Mouse (Mus musculus) megakaryocyte, embryonic 14.5 days (primary cell): ENCODE results near the gene Cfap74. TPM values are rescaled to one million over a fixed set of nuclear protein-coding genes. Genes with fewer than 3 reads are reported as not detected.
"Not testable (repeated sequence)": the region's sequence is repeated elsewhere in the genome, so short reads cannot be mapped to it uniquely, and the experiment has no call there.

Experiments
- H3K27me3 ChIP-seq: replicated peaks from 2 replicates; pipeline ENCODE3; 2012; ENCODE audit warnings: inconsistent platforms
- H3K36me3 ChIP-seq: replicated peaks from 2 replicates; pipeline ENCODE3; 2012; ENCODE audit warnings: low read length, inconsistent platforms, mixed read lengths
- H3K4me1 ChIP-seq: 2 replicates; pipeline ENCODE4 v1.6.1; 2012; ENCODE audit warnings: inconsistent platforms
- H3K4me3 ChIP-seq: replicated peaks from 2 replicates; pipeline ENCODE3; 2012; ENCODE audit warnings: moderate library complexity, mild to moderate bottlenecking, inconsistent platforms
- H3K9me3 ChIP-seq: 2 replicates; pipeline ENCODE4 v1.6.1; 2012; ENCODE audit warnings: inconsistent platforms
- FLI1 ChIP-seq: IDR thresholded peaks from 2 replicates; pipeline ENCODE4 v1.6.1; 2012; ENCODE audit warnings: low read length, inconsistent platforms, mixed read lengths
- GATA1 ChIP-seq: IDR thresholded peaks from 3 replicates; pipeline ENCODE4 v1.6.1; 2012; ENCODE audit warnings: mixed read lengths, low read length, inconsistent platforms, borderline replicate concordance
- polyA plus RNA-seq: library from polyadenylated mRNA; stranded (reverse); fragments of >175 nt; gene quantifications from 2 replicates; pipeline ENCODE4 v1.2.3, GENCODE M21; 2012; ENCODE audit warnings: low replicate concordance; ENCODE audit not compliant: insufficient read depth

Gene Cfap74
- polyA plus RNA-seq, 1 experiment = not detected

DNA sequence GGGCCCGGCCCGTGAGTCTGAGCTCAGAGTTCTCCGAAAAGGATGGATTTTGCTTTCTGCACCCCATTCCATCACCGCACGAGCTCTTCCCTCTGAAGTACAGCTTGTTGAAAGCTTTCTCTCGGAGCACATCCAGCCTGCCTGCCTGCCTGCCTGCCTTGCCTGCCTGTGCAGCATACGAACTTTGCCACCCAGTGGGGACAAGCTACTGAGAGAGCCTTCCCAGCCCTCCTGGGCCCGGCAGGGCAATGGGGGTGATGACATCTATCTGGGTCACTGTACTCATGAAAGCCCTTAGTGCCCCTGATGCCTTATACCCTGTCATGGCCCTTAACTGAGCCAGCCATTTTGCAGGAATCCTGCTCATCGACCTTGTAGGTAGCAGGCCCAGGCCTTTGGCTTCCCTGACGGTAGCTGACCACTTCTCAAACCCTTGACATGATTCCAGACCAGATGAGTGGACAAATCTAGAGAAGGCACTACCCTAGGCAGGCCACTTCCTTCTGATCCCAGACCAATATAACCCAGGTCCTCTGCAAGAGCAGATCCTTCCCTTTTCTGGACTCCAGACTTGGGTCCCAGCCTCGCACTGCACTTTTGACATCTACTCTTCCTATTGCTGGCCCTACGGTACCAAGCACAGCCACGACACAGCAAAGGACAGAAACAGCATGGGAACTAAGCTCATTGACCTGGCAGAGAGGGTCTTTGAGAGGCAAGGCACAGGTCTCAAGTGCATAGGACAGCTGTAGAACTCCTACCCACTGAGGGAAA lies 58.4 kb downstream of the Cfap74 start:
- TF ChIP-seq GATA1 (no peak), FLI1 (no peak)
- H3K4me1 ChIP-seq = peaks cover 23% of the 10 kb centered on the region
- no peaks in the 10 kb centered on the region for H3K36me3 ChIP-seq
- H3K27me3 ChIP-seq = peaks cover 99% of the 10 kb centered on the region
- H3K4me3 ChIP-seq = no peak overlapping the region
- H3K9me3 ChIP-seq = no peaks in the 10 kb centered on the region

DNA sequence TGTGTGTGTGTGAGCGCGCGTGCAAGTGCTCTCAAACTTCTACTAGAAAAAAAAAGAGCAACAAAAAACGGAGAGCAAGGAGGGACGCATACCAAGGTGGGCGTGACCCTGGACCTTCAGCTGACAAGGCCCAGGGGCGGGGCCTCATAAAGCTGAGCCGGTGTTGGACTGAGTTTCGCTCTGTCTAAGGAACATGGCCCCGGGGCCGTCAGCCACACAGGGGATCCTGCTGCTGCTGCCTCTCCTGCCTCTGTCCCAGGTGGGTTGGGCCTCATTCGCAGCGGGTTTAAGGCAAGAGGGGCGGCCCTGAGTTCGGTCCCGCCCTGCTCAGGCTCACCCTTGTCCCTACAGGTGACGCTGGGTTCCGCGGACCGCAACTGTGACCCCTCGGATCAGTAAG lies 60.0 kb downstream of the Cfap74 start, which contains the start of gene Tmem52:
Tmem52 (plus strand) TSS at position 163 of the 400 bp plus-strand sequence.
- no peaks in the 10 kb centered on the region for H3K36me3 ChIP-seq
- H3K9me3 ChIP-seq = no peaks in the 10 kb centered on the region
- H3K27me3 ChIP-seq = peaks cover 96% of the 10 kb centered on the region
- peak within 1 kb of the TSS; percentile 93 for H3K4me3 ChIP-seq
- H3K4me1 ChIP-seq = peaks cover 23% of the 10 kb centered on the region
- TF ChIP-seq GATA1 = no peak
- TF ChIP-seq FLI1 = no peak

DNA sequence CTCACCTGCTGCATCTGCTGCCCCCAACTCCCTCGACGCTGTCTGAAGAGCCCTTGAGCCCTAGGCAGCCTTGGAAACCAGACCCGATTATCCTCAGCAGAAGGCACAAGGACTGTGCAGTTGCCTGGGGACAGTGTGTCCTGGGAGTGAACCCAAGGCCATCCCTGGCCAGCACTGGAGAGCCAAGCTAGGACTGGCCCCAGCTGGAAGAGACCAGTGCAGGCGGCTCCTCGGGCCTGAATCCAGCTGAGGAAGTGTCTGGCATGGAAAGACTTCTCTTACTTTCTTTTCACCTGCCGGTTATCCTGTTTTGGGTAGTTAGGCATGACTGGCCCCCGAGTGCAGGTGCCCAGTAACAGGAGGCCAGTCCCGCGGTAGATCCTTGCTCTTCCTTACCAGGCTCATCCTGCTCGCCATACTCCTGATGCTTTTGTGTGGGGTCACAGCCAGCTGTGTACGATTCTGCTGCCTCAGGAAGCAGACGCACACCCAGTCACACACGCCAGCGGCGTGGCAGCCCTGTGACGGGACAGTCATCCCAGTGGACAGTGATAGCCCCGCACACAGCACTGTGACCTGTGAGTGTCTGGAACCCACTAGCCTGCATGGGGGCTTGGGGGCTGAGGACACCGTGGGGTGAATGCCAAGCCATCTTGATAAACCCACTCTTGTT lies 60.7 kb downstream of the Cfap74 start:
- peaks cover 88% of the 10 kb centered on the region for H3K27me3 ChIP-seq
- peak overlapping the region; percentile 93 for H3K4me3 ChIP-seq

DNA sequence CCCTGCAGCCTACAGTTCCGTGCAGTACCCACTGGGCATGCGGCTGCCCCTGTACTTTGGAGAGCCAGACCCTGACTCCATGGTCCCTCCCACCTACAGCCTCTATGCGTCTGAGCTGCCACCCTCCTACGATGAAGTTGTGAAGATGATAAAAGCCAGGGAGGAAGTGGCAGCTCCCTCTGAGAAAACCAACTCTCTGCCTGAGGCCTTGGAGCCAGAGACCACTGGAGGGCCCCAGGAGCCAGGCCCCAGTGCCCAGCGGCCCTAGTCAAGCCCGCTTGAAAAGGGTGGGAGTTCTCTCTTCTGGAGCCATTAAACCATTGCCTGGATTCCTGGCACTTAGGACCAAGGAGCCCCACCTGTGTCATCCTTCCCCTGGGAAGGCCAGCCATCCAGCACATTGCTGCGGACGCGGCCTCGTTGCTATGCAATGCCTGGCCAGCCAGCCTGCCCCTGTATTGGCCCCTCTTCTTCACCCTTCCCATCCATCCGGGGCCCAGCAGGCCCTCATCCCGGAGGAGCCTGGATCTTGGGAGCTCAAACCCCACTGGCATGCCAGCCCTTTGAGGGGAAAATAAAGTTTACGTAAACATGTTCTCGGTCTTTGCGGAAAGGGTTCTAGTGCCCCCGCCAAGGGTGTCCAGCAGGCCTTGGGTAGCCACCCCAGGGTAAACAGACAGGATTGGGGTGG lies 61.4 kb downstream of the Cfap74 start:
- Histone ChIP-seq H3K27me3 (peaks cover 85% of the 10 kb centered on the region), H3K9me3 (peaks cover 4% of the 10 kb centered on the region), H3K36me3 (no peaks in the 10 kb centered on the region), H3K4me3 (no peak overlapping the region), H3K4me1 (peaks cover 23% of the 10 kb centered on the region)
- TF ChIP-seq FLI1 (no peak), GATA1 (no peak)

More for the DNA sequence above, 60.7 kb downstream of the Cfap74 start:
- H3K9me3 ChIP-seq = peaks cover under 1% of the 10 kb centered on the region
- H3K36me3 ChIP-seq = no peaks in the 10 kb centered on the region
- peaks cover 23% of the 10 kb centered on the region for H3K4me1 ChIP-seq
- no peak for TF ChIP-seq FLI1
- no peak for TF ChIP-seq GATA1

DNA sequence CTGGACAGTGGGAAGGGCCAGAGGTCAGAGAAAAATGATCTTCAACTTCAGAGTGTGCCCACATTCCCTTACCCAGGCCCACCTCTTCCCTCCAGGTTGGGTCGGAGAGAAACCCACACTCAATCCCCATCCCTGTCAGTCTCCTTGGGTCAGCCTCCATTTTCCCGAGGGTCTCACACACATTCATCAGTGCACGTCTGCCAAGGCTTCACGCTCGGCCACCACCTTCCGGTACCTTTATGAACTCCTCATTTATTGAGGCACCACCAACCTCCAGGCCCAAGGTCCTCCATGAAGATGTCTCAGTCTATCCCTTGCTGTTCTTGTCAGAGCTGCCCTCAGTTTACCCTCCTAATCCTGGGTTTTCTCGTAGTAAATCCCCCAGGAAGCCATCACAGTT lies 62.0 kb downstream of the Cfap74 start:
- Histone ChIP-seq H3K36me3 (no peaks in the 10 kb centered on the region), H3K9me3 (peaks cover 5% of the 10 kb centered on the region), H3K4me3 (no peak overlapping the region), H3K4me1 (peaks cover 23% of the 10 kb centered on the region), H3K27me3 (peaks cover 83% of the 10 kb centered on the region)
- TF ChIP-seq FLI1 (no peak), GATA1 (no peak)

DNA sequence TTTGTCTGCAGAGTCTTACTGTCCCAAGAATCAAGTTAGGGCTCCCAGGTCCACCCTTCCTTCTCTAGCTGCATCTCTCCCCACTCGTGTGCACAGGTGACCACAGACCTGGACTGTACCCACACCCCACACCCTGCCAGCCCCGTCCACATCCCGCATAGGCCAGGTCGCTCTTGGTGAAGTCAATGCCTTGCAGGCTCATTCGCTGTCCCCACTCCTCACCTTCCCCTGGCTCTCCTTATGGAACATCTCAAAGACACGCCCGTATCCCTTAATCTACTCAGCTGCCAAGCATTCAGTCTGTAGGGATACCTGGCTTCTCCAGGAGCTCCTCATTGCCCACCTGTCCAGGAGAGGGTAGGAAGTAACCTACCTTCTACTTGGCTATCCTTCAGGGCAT lies 62.4 kb downstream of the Cfap74 start:
- peaks cover 81% of the 10 kb centered on the region for H3K27me3 ChIP-seq

DNA sequence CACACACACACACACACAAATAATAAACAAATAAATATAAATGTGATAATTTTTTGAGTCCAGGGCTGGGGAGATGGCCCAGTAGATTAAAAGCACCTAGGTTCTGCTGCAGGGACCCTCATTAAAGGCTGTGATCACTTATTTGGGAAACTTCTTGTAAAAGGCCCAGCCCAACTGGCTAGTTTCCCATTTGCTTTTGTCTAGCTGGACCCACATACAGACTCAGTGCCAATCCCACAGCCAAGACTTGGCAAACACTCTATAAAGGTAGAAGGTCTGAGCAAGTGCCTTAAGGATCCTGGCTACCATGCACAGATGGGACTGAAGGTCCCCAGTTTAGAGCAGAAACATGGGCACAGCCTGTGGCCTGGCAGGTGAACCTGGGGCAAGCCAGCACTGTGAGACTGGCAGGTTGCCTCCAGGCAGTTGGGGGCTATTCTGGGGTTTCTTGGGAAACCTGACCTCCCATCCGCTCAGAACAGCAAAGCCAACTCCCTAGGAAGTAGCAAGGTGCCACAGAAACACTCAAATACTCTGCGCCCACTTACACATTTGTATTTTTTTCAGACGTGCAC lies 63.8 kb downstream of the Cfap74 start:
- peaks cover 20% of the 10 kb centered on the region for H3K4me1 ChIP-seq
- no peaks in the 10 kb centered on the region for H3K36me3 ChIP-seq
- TF ChIP-seq GATA1 (no peak), FLI1 (no peak)
- no peak overlapping the region for H3K4me3 ChIP-seq
- H3K9me3 ChIP-seq = peaks cover 8% of the 10 kb centered on the region
- H3K27me3 ChIP-seq = peaks cover 75% of the 10 kb centered on the region

More for the DNA sequence above, 62.4 kb downstream of the Cfap74 start:
- H3K4me1 ChIP-seq = peaks cover 23% of the 10 kb centered on the region
- H3K4me3 ChIP-seq = no peak overlapping the region
- no peaks in the 10 kb centered on the region for H3K36me3 ChIP-seq
- H3K9me3 ChIP-seq = peaks cover 8% of the 10 kb centered on the region
- no peak for TF ChIP-seq GATA1
- no peak for TF ChIP-seq FLI1

DNA sequence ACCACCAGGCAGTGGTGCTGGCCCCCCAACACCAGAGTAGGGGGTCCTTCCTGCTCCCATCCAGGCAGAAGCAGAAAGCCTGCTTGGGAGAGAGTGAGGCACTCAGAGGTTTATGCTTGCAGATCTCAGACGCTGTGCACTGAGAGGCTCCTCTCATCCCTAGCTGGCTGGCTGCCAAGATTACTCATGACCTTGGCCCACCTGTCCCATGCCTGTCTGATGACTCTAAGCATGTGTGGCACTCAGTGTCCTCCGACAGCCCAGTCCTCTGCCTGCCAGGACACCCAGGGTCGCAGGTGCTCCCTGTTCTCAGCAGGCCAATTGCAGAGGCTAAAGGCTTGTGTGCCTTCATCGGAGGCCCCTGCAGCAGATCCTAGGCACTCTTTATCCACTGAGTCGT lies 64.3 kb downstream of the Cfap74 start:
- H3K4me1 ChIP-seq = peaks cover 19% of the 10 kb centered on the region
- peaks cover 8% of the 10 kb centered on the region for H3K9me3 ChIP-seq
- H3K4me3 ChIP-seq = no peak overlapping the region
- no peaks in the 10 kb centered on the region for H3K36me3 ChIP-seq
- H3K27me3 ChIP-seq = peaks cover 75% of the 10 kb centered on the region
- no peak for TF ChIP-seq GATA1
- no peak for TF ChIP-seq FLI1

DNA sequence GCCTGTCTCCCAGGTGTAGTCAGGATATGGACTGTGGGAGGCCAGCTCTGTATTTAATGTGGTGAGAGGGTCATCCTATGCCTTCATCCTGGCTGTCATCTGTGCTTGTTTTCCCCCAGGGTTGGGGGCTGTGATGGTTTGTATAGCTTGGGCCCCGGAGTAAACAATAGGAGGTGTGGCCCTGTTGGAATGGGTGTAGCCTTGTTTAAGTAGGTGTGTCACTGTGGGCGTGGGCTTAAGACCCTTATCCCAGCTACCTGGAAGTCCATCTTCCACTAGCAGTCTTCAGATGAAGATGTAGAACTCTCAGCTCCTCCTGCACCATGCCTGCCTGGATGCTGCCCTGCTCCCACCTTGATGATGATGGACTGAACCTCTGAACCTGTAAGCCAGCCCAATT lies 64.8 kb downstream of the Cfap74 start:
- not testable (repeated sequence) for H3K36me3 ChIP-seq, H3K4me3 ChIP-seq, H3K9me3 ChIP-seq
- peaks cover 72% of the 10 kb centered on the region for H3K27me3 ChIP-seq
- H3K4me1 ChIP-seq = peaks cover 16% of the 10 kb centered on the region
